Mouse (Mus musculus): ENCODE results near the gene Btn1a1.

Gene Btn1a1

GRCm38 (mm10) chr13:23412630-23413521 lies 52.8 kb downstream of the Btn1a1 start:
- DNase-seq (ENCODE audit: low spot score): no peak

GRCm38 (mm10) chr13:23412211-23412629 lies 53.5 kb downstream of the Btn1a1 start:
- DNase-seq (ENCODE audit: low spot score): no peak

- no peak for DNase-seq (ENCODE audit: low spot score)
Observed at GRCm38 (mm10) chr13:23411311-23412210, 54.1 kb downstream of the Btn1a1 start.

GRCm38 (mm10) chr13:23410632-23411031 lies 55.1 kb downstream of the Btn1a1 start:
- no peak for DNase-seq (ENCODE audit: low spot score)
